Mouse (Mus musculus) lung, postnatal 14 days (tissue): ENCODE measurements around the gene Med26.
A peak's percentile ranks its signal among the peaks of the same experiment; 100 is the strongest.

Source experiments
- DNase-seq: peaks from one replicate; pipeline ENCODE4 v3.0.0; 2021

The Med26 gene

GRCm38 (mm10) chr8:72547122-72547801 is 808 bp downstream of the Med26 start:
- no peak for DNase-seq

- DNase-seq: no peak
Measured at GRCm38 (mm10) chr8:72539234-72539633, 8.8 kb downstream of the Med26 start.

- no peak for DNase-seq
Measured at GRCm38 (mm10) chr8:72534888-72535287, 13.2 kb downstream of the Med26 start.

GRCm38 (mm10) chr8:72532103-72532502 is 16.0 kb downstream of the Med26 start:
- DNase-seq: no peak

GRCm38 (mm10) chr8:72521888-72522287 is 26.2 kb downstream of the Med26 start:
- no peak for DNase-seq

- DNase-seq: no peak
Measured at GRCm38 (mm10) chr8:72517421-72517988, 30.6 kb downstream of the Med26 start.

GRCm38 (mm10) chr8:72513158-72513557 is 34.9 kb downstream of the Med26 start:
- DNase-seq: no peak

- no peak for DNase-seq
Measured at GRCm38 (mm10) chr8:72512648-72513047, 35.4 kb downstream of the Med26 start.

- no peak for DNase-seq
Measured at GRCm38 (mm10) chr8:72507505-72507904, 40.6 kb downstream of the Med26 start.

- DNase-seq: no peak
Measured at GRCm38 (mm10) chr8:72504637-72505314, 43.3 kb downstream of the Med26 start.

- DNase-seq: no peak
Measured at GRCm38 (mm10) chr8:72504137-72504536, 43.9 kb downstream of the Med26 start.

- DNase-seq: no peak
Measured at GRCm38 (mm10) chr8:72500521-72500931, 47.5 kb downstream of the Med26 start.

- DNase-seq: no peak
Measured at GRCm38 (mm10) chr8:72499521-72500284, 48.4 kb downstream of the Med26 start.

GRCm38 (mm10) chr8:72498527-72498926 is 49.5 kb downstream of the Med26 start:
- no peak for DNase-seq

- no peak for DNase-seq
Measured at GRCm38 (mm10) chr8:72497911-72498310, 50.2 kb downstream of the Med26 start.

- DNase-seq: no peak
Measured at GRCm38 (mm10) chr8:72496217-72496616, 51.9 kb downstream of the Med26 start.

- no peak for DNase-seq
Measured at GRCm38 (mm10) chr8:72495411-72496111, 52.5 kb downstream of the Med26 start.

- no peak for DNase-seq
Measured at GRCm38 (mm10) chr8:72493381-72493780, 54.7 kb downstream of the Med26 start.

GRCm38 (mm10) chr8:72492622-72493081 is 55.4 kb downstream of the Med26 start:
- peak; percentile 100 for DNase-seq

- no peak for DNase-seq
Measured at GRCm38 (mm10) chr8:72491680-72492621, 56.1 kb downstream of the Med26 start, which contains the start of gene Slc35e1. TSS of gene Slc35e1 (minus strand) at chr8:72492614.

- DNase-seq: no peak
Measured at GRCm38 (mm10) chr8:72491017-72491416, 57.1 kb downstream of the Med26 start.
